Mouse (Mus musculus) lung, postnatal 0 days (tissue): Measurements from ENCODE around the gene Anp32b.

ENCODE experiments used
- CTCF ChIP-seq: IDR thresholded peaks from 2 replicates; pipeline ENCODE4 v1.5.1; 2016; ENCODE audit warnings: antibody characterized with exemption, mild to moderate bottlenecking
- EP300 ChIP-seq: IDR thresholded peaks from 2 replicates; pipeline ENCODE4 v1.6.1; 2016; ENCODE audit warnings: antibody characterized with exemption, mild to moderate bottlenecking, control low read depth

GRCm38 (mm10) chr4:46457186-46457585 is 6.5 kb downstream of the Anp32b start:
- TF ChIP-seq CTCF (no peak), EP300 (no peak)
